Mouse (Mus musculus) 3134 (cell line): ENCODE measurements around the gene Eri3.

Source experiments
- DNase-seq: peaks from one replicate; pipeline ENCODE4 v3.0.0-alpha.2; 2011; ENCODE audit warnings: low spot score; ENCODE audit not compliant: insufficient read length; ENCODE audit errors: extremely low read depth

Eri3 gene

DNA sequence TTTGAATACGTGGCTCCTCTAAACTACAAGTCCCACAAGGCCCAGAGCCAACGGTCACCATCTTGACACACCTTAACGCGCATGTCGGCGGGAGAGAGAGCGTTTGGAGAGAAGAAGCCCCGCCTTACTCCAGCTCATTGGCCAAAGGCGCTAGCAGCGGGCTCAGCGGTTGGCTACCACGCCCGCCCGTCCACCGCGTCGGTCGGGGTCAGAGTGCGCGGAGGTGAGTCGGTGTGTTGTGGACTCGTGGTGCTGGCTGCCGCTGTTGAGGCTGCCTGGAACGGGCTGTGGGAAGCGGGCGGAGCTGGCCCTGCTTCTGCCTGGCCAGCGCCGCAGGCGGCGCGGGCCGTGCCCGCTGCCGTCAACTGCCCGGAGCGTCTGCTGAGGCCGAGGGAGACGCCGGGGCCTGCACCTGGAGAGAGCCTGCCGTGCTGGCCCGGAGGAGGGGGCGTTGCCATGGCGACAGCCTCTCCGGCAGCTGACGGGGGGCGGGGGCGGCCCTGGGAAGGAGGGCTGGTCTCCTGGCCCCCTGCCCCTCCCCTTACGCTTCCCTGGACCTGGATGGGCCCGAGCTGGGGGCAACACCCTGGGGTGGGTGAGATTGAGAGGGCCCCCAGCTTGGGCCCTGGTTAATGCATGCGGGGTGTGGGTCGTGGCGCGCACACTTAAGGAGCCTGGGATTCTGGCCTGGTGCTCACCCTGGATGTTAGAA is at the start of gene Eri3:
TSS of gene Eri3 (plus strand) at position 226 of the 712 bp plus-strand sequence.
- peak; percentile 99 for DNase-seq

DNA sequence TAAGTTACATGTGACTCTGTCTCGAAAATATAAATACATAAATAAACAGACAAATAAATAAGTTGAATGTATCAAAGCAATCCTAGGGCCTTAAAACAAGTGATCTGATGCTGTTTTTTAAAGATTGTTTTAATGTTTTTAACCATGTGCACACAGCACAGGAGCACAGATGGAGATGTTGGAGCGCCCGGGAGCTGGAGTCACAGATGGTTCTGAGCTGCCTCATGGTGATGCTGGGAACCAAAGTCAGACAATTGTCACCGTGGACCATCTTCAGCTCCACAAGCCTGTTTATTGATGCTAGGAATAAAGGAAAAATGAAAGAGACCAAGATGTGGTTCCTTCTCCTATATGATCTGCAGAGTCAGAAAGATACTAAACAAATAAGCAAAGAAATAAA is 31.9 kb upstream of the Eri3 start:
- no peak for DNase-seq

- DNase-seq = no peak
These were observed 28.8 kb upstream of the Eri3 start for GRCm38 (mm10) chr4:117521350-117521749.

DNA sequence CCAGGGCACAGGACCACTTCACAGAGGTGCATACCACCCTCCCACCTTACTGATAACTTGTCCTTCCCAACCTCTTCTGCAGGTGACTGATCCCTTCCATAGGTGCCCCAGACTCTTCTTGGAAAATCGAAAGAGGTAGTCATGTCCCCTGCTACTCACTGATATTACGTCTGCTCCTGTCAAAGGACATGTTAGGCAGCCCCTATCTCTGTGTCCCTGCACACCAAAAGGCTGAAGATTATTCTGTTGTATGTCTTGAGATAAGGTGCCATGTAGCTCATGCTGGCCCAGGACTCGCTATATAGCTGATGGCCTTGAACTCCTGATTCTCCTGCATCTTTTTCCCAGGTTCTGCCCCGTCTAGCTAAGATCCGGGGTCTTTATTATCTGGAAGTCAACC is 24.2 kb upstream of the Eri3 start:
- DNase-seq = no peak

DNA sequence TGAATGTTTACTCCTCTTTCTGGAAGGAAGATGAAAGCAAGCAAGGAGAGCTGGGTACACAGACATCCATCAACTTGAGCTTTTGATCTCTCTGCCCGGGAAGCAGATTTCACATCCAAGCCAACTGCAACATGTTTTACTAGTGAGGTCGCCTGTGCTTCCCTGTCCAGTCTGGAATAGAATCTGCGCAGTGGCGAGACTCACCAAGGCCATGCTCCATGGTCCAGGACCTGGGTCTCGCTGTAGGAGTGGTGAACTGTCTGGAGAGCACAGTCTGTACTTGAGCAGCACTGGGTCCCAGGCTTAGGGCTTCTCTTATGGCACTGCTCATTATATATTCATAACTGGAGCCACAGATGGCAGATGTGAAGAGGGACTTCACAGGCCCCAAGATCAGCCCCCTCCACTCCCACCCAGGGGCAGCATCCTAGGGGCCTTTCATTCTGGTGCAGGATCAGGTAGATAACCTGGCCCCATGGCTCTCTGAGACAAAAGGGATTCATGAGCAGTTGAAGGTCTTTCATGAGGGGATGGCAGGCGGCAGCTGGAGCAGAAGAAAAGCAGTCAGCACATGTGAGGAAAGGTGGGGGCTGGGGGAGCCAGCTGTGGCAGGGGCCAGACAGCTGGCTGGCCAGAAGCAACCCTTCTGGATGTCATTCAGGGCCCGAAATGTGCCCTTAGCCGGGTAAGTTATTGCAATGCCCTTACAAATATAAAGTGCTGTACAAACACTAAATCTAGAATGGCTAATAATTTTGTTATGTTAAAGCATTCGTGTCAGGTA is 22.9 kb upstream of the Eri3 start:
- no peak for DNase-seq

DNA sequence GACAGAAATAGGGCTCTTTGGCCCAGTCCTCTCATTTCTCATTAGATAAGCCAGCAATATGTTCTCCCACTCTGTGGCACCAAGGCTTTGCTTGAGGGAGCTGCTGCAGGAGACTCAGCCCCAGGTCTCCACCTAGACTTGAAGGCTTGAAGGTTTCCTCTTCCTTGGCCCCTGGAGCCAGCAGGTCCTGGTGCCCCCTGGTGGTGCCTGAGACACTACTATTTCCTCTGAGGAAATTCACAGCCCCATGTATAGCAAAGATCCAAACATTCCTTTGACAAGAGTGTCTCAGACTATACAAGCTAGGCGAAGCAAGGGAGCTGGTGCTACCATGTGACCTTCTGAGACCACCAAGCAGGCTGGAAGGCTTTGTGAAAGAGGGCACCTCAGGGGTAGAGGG is 22.2 kb upstream of the Eri3 start:
- DNase-seq = no peak

DNA sequence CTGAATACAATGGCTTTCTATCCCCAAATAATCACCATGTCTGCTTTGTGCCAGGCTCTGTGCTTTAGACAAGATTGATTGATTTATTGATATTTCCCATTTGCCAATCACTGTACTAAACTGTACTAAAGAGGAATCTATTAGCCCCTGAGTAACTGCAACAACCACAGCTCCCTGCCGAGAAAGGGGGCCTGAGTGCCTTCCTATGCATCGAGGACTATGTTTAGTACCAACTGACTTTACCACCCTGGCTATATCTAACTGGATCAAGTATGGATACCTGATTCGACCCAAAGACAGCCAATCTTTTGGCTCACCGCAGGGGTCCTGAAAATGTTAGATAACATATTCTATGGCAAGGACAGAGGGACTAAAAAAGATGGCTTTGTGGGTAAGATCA is 20.3 kb upstream of the Eri3 start:
- no peak for DNase-seq

DNA sequence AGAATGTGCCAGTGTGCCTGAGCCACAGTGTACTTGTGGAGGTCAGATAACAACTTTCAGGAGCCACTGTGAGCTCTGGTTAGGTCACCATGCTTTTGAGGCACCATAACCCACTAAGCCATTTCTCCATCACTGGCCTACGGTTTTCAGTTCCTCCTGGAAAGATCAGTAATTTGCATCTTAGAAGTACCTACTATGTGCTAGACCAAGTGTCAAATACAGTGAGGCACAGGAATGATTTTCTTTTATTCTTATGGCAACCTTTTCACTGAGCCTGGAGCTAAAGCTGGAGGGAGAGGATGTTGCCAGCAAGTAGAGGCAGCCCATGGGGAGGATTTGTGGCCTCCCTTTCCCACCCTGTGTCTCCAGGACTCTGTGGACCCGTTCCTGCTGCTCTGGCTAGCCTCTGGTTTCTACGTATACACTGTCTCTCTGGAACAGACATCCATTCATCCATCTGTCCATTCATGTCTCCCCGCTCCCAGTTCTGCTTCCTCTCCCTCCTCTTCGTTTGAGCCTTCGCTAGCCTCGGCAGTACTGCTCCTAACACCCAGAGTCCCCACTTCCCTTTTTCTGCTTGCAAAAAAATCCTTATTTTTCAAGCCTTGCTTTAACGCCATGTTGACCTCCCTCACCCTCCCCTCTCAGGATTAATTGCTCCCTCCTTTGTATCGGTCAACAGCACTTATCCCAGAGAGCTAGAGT is 14.5 kb upstream of the Eri3 start:
- DNase-seq = no peak

DNA sequence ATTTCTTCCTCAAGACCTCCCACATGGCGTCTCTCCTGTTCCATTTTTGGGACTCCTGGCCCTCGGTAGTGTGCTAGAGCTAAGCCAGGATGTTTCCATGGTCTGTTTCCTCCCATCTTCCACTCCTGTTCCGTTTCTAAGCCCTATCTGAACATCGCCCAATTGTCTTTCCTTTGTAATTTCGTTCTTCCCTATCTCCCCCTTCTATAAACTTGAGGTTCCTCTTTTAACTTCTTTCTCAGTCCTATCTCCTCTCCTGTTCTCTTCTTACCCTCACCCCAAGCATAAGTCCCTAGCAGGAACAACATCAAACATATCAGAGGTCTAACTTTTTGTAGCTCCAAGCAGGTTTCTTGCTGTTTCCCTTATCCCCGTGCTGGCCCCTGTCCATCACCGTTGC is 13.2 kb upstream of the Eri3 start:
- DNase-seq = no peak

GRCm38 (mm10) chr4:117539329-117539980 is 10.7 kb upstream of the Eri3 start:
- no peak for DNase-seq

DNA sequence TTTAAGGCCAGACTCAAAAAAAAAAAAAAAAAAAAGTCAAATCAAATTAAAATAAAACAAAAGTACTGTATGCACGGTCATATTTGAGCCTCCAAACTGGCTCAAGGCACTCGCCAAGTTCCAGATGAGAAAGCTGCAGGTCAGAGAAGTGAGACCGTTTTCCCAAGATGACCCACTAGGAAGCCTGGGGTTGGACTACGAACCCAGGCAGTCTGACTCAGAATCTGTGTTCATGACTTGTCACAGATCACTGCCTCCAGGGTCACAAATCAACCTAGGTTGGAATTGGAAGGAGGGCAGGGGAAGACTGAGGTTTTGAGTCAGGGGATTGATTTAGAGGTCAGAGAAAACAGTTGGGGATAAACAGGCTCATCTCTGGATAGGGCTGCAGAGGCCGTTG is 9.6 kb upstream of the Eri3 start:
- DNase-seq = no peak

DNA sequence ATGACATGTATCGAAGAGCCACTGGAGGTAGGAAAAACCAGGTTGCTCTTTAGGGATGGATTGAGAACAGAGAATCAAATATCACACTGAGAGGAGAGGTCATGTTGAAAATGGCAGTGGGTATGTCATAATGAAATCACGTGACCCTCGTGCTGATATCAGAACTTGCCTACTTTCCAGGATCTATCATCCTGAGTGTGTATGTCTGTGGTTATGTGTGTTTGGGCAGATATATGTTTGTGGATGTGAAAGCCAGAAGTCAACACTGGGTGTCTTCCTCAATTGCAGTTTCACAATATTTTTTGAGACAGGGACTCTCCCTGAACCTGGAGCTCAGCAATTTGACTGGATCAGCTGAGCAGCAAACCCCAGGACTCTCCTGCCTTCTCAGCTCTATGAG is 4.7 kb upstream of the Eri3 start:
- no peak for DNase-seq

GRCm38 (mm10) chr4:117546616-117547015 is 3.5 kb upstream of the Eri3 start:
- no peak for DNase-seq

DNA sequence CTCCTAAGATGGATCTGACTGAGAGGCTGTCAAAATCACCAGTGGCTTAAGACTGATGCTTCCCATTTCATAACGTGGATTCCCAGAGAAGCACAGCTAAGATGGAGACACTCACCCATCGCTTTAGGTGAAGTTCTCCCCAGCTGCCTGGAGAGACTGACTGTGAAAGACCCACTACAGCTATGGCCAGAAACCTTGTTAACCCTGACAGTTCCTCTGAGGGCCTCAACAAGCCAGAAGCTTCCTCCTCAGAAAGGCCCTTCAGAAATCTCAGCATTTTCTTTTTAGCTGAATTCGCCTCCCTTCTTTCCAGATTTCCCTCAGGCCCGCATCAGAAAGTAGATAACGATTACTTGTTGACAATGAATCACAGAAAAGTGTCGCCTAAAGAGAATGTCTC is 589 bp upstream of the Eri3 start:
- peak; percentile 11 for DNase-seq

GRCm38 (mm10) chr4:117551144-117552000 is 1.2 kb downstream of the Eri3 start:
- DNase-seq = peak; percentile 28

DNA sequence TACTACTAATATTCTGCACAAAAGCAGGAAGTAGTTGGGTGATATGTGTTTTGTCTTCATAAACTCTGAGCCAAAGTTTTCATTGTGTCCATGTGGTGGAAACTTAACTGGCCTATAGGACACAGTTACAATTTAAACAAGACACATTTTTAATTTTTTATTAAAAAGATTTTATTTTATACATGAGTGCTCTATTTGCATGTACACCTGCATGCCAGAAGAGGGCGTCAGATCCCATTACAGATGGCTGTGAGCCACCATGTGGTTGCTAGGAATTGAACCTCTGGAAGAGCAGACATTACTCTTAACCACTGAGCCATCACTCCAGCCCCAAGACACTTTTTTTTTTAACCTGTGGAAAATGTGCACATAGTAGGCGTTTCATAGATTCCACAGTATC is 5.3 kb downstream of the Eri3 start:
- no peak for DNase-seq

- no peak for DNase-seq
These were observed 6.2 kb downstream of the Eri3 start for GRCm38 (mm10) chr4:117556372-117556771.

DNA sequence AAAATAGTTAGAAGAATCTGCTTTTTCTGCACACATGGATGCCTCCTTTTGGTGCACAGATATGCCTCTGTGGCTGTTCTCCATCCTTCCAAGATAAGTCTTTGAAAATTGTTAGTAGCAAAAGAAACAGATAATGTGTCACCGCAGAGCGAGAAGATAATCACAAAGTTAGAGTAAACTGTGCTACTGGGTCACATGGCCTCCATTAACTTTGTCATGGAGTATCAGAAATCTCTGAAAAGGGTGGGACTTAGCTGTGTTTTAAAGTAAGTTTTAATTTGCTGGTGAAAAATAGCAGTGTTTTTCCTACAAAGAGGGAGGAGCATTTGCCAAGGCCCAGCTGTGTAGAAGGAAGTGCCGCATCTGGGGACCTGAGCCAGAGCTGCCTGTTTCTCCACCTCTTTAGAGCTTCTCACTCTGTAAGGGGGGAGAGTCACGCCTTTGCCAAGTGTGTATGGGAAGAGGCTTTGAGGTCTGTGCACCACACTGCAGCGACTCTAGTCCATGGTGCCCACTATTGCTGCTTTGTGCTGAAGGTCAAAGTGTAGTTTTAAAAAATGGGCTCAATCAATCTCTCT is 7.0 kb downstream of the Eri3 start:
- no peak for DNase-seq

DNA sequence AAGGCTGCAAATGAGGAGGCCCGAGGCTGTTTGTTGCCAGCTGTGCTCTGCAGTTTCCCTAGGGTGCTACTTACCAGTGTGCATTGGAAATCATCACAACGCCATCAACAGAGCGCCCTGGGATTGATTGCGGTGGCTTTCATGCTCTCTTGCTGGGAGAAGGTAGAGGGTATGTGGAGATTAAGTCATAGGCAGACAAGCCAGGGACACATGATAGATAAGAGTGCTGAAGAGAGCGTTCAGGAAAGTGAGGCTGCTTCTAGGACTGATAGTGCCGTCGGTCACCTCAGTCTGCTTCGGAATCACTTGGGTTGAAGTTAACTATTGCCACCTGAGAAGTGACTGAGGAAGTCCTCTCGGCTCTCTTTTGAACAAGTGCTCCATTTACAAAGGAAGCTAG is 13.8 kb downstream of the Eri3 start:
- DNase-seq = no peak

DNA sequence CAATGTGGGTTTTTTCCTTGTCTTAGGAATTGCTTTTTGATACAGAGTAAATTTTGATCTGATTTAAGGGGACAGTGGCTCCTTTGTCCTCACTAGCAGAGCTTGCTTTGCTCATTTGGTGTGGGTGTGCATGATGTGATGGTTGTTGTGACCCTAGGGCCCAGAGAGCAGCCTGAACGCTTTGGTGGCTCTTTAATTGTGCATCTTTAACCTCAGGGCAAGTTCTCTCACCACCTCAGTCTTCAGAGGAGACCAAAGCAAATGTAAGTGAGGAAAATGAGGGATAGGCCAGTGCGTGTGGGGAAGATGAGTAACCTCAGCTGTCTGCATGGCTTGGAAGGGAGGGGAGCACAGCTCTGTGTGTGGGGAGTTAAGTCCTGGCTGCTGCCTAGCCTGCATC is 18.7 kb downstream of the Eri3 start:
- DNase-seq = no peak
